Mouse (Mus musculus) ES-Bruce4 (cell line): ENCODE results near the gene Tbxas1.

Source experiments
- EP300 ChIP-seq: IDR thresholded peaks from 2 replicates; pipeline ENCODE4 v1.6.1; 2011; ENCODE audit warnings: low read depth, low read length; ENCODE audit not compliant: insufficient read depth
- POLR2A ChIP-seq: IDR thresholded peaks from one replicate; pipeline ENCODE4 v1.8.1; 2011; ENCODE audit warnings: low read length; ENCODE audit not compliant: insufficient read depth

GRCm38 (mm10) chr6:38847958-38848910 lies 27.0 kb upstream of the Tbxas1 start:
- TF ChIP-seq POLR2A (no peak), EP300 (no peak)
